Mouse (Mus musculus): Measurements from ENCODE around the gene Canx. TPM values are rescaled to one million over a fixed set of nuclear protein-coding genes. Genes with fewer than 3 reads are reported as not detected.

Canx gene
- total RNA-seq, 2 experiments from 2014 or later: 377 to 394 TPM

Small RNA genes lying within 50 kb of the gene (microRNA-seq; reads per million reads assigned to microRNA genes)
- not detected for gene Mir804

Other genes starting within 250 kb of the Canx start
- gene Tbc1d9b, start 194.3 kb downstream of the Canx start, total RNA-seq (2021): 10 to 100 TPM; 47.1 to 56.9 TPM
- 10 to 100 TPM; 19.1 to 20.3 TPM for gene Mrnip, start 151.2 kb downstream of the Canx start, total RNA-seq (2021)
- 100 to 1,000 TPM; 262 to 293 TPM for gene Sqstm1, start 114.8 kb downstream of the Canx start, total RNA-seq (2021)
- 100 to 1,000 TPM; 179 to 189 TPM for gene Mgat4b, start 114.8 kb downstream of the Canx start, total RNA-seq (2021)
- 1 to 10 TPM; 3.1 to 4.1 TPM for gene Ltc4s, start 87.1 kb downstream of the Canx start, total RNA-seq (2021)
- 10 to 100 TPM; 11.9 to 12.5 TPM for gene Maml1, start 33.4 kb downstream of the Canx start, total RNA-seq (2021)
- not detected for gene Cby3, start 28.8 kb upstream of the Canx start, total RNA-seq (2021)
- gene Hnrnph1, start 51.3 kb upstream of the Canx start, total RNA-seq (2021): 100 to 1,000 TPM; 508 to 515 TPM
- gene Rufy1, start 105.5 kb upstream of the Canx start, total RNA-seq (2021): 10 to 100 TPM; 21.3 to 22.5 TPM